Mouse (Mus musculus) layer of hippocampus, postnatal 10 days (tissue): ENCODE data around the gene Nfyc. TPM values are rescaled to one million over a fixed set of nuclear protein-coding genes. Genes with fewer than 3 reads are reported as not detected.
A peak's percentile ranks its signal among the peaks of the same experiment; 100 is the strongest.

Experiments used
- DNase-seq, 2 experiments: peaks; one replicate each; pipeline ENCODE4 v3.0.0; 2021; ENCODE audit warnings: low spot score in 2 of 2
- total RNA-seq, 2 experiments: library from RNA; stranded (reverse); gene quantifications; 2 replicates each; pipeline ENCODE4 v1.2.3; 2021

Gene Nfyc
- total RNA-seq, 2 experiments from 2014 or later, result 47.7 to 50.8 TPM

DNA sequence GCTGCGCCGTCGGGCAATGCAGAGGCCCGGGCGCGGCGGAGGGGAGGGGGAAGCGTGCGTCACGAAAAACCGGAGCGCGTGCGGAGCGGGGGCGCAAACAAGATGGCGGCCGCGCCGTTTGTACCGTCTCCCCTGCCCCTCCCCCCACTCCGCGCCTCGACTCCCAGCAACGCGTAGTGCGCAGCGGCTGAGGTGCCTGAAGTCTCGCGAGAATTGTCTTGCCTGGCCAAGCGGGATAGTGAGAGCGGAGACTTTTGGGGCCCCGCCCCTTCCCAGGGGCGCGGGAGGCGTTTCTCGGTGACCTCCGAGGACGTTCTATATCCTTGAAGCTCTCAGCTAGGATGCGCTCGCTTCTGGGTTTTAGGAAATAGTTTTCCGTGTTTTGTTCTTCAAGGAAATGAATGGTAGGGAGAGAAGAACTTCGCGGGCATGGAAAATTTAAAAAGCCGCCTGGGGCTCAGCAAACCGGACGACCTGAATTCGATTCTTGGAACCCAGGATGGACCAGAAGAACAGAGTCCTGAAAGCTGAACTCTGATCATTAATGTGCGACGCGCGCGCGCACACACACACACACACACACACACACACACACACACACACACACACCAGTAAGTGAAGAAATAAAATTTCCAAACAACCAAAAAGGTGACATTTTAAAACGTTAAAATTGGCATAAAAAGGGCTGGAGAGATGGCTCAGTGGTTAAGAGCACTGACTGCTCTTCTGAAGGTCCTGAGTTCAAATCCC is 5.6 kb downstream of the Nfyc start:
- peak; percentile 97 to 98 for DNase-seq

DNA sequence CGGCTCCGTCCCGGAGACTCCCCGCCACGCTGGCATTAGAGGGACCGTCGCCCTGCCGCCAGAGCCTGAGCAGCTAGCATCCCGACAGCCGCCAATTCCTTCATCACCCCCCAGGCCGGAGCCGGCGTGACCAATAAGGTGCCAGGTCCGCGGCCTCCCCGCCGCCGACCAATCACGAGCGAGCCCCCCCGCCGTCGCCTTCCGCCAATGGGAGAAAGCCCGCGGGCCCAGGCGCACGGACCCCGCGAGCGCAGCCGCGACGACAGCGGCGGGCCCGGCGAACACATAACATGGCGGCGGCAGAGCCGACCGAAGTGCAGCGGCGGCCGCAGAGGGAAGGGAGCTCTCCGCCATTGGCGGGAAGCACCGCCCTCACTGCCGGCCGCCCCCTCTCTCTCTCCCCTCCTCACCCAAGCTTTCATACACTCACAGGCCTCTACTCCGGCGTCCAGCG is 6.2 kb downstream of the Nfyc start:
- peak; percentile 95 to 96 for DNase-seq

DNA sequence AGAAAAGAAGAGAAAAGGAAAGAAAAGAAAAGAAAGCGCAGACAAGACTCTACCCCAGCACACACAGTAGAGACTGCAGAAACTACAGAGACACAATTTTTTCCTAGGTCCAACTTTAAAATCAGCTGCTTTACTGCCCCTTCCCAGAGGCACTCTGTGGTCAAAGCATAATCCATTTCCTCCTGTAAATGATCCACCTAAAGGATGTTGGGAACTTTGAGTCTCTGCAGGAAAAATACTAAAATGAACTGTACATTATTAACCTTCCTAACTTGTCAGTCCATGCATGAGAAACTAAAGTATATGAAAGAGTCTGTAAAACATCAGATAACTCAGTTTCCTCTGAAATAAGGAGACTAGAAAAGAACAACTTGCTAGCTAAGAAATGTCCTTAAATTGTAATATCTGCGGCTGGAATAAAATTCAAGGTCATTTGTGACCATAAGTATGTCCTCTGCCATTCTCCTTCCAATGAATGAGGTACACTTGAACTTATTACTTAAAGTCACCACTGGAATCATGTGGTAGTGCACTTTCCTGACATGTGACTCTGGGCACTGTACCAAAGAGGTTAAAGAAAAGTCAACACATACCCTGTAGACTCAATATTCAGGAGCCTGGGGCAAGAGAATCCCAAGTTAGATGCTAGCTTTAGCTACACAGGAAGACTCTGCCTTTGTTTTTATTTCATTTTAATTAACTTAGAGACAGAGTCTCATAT is 9.0 kb downstream of the Nfyc start:
- DNase-seq, result no peak

DNA sequence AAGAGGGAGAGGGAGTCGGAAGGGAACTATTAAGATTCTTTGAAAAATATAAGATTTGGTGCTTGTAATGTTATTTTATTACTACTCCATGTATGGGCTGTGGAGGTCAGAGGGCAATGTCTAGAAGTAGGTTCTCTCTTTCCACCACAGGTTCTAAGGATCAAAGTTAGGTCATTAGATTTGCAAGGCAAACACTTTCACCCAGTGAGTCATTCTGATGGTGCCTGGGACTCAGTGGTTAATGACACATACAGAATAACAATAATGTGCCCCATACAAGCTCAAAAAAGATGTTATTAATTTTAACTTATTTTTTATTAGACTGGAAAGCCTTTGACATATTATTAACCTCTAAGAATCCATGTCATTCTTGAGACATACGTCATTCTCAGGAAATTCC is 11.5 kb downstream of the Nfyc start:
- no peak for DNase-seq

DNA sequence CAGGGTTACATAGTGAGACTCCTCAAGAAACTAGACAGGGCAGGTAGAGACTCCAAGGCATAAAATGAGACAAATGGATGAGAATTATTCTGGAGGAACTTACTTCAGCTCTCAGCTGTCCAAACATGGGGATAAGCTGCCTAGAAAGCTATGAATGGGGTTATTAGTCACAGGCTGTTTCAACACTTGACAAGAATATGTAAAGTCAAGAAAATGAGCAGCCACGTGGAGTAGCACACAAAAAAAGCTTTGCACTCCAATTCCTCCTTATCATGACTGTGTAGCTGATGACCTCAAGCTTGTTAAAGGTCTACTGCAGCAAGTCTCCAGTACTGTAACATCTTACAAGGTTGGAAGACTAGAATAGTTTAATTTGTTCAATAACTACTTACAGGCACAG is 12.1 kb downstream of the Nfyc start:
- DNase-seq, result no peak

DNA sequence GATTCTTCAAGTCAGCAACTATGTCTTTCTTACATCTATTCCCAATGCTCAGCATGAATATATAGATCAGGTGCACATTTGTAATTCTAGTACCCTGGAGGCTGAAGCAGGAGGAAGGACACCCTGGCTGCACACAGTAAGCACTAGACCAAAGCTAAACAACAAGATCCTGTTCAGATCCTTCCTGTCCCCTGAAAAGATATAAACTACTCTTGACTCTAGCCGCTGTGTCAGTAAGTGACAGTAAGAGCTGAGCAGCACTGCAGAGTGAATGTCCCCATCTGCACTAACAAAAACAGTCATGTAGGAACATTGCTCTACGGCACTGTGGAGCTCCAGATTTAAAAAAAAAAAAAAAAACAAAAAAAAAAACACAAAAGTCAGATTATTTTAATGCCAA is 13.4 kb downstream of the Nfyc start:
- DNase-seq, result no peak

DNA sequence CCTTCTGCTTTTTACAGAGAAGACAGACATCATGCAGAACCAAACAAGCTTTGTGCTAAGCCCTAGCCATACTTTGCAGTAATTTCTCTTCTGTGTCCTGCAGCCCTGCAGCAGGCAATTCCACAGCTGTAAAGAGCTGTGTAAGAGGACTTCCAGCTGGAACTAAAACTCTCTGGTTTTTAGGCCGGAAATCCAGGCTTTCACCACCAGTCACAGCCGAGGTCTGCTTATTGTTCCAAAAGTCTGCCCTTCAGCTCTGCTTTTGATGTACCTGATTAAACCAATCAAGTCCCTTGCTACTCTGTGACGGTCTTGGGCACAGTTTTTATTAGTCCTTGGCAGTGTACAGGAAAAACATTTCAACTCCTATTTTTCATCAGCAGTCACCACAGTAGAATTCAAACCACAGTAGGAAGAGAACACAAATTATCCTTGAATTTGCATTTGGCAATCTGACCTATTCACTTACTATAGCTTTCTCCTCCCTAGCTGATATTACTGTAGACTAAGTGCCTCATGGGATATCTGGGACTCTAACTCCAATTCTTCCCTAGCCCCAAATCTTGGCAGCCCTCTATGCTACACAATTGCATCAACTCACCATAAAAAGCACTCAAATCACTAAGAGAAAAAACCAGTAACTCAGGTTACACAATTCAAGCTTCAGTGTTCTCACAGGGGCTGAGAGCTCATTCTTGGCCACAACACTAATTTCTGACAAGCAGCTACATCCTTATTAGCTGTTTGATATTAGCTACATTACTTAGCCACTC is 14.2 kb downstream of the Nfyc start:
- no peak for DNase-seq

DNA sequence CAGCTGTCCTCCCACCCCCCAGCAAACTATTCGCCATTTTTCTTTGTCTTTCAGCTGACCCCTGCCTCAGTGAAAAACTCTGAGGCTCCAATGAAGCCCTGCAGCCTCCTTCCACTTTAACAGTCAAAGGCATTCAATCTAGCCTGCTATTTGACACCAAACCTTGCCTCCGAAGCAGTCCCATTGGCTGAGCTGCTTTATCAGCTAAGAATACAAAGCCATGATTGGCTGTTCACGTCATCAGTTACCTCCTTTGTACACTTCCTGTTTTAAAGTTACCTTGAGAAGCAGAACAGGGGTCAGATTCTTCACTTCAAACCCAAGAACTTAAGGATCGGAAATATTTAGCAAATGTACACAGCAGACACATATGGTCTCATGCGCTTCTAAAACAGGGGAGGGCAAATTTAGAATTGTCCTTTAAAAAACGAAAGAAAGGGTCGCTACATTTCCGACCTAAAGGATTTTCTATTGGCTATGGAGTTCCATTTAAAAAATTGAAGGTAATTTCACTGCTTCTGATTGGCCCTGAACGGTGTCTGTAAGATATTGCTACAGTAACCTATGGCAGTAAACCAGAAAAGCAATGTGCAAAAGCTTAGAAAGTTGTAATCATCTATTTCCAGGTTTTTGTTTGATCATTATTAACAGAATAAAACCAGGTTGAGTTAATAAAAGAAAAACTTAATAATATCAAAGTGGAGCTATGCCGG is 15.6 kb downstream of the Nfyc start:
- peak; percentile 59 to 70 for DNase-seq

DNA sequence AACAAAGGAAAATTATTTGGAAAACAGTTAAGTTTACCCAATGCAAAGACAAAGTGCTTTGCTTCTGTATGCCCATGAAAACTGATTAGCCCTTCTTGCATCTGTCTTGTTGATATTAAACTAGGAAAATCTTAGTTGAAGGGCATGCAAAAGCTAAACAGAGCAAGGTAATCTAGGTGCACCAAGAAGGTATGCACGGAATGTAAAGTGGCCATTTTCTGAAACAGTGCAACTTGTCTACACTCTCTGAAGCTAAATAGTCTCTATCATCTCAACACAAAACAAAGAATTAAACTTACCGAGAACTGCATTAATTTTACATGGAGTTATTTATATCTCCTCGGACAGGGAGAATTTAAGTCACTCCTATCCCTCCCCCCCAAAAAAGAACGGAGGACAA is 16.2 kb downstream of the Nfyc start:
- no peak for DNase-seq

DNA sequence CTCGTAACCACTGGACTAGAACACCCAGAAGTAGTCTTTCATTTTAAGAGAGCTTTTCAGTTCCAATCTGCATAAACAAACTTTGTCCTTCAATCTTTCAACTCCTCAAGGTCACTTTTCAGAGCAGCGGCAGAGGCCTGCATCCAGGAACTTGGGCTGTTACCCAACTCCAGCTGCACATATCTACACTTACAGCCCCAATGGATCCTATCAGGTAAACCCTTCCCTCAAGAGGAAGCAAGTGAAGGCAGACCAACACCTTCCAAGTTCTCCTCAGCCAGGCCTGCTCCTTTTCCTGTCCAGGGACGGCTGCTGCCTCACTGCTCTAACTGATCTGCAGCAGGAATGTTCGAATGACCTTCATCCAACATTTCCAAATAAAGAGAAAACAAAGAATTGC is 17.2 kb downstream of the Nfyc start:
- DNase-seq, result peak in 1 of 2 experiments; percentile 9

DNA sequence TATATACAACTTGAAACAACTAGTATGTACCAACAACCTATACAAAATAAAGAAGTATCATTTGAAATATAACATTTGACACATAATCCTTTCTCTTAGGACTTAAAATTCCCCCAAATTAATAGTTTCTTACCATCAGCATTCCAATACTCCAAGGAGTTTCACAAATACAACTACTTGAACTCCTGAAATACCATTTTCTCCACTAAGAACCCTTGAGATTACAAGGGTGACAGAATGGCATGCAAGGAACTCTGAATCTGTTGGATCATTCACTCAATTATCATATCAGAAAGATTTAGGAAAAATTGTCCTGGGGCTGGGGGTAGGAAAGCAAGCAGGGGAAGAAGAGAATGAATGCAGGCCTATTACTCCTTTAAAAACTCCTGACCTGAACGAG is 17.6 kb downstream of the Nfyc start:
- DNase-seq, result no peak

DNA sequence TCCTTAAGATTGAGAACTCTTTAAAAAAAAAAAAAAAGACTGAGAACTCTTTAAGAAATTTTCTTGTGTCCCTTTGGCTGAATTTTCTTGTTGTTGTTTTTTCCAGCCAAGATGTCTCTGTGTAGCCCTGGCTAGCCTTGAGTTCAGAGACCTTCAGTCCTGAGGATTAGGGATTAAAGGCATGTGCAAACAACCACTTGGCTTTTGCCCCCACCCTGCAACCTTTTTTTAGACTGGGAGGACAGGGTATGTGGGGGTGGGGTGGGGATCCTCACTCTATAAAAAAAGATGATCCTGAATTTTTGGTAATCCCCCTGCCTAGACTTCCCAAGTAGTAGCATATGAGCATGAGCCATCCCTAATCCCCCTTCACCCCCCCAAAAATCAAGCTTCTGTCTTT is 25.6 kb downstream of the Nfyc start:
- no peak for DNase-seq

DNA sequence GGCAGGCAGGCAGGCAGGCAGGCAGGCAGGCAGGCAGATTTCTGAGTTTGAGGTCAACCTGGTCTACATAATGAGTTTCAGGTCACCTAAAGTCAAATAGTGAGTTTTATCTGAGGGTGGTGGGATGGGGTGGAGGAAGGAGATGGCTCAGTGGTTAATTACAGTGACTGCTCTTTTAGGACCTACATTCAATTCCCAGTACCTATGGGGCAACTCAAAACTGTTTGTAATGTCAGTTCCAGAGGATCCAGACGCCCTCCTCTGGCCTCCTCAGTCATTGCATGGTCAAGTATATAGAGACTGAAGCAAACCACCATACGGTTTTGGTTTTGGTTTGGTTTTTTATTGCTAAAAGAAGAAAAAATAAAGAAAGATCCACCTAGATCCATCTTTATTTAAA is 29.9 kb downstream of the Nfyc start:
- no peak for DNase-seq

DNA sequence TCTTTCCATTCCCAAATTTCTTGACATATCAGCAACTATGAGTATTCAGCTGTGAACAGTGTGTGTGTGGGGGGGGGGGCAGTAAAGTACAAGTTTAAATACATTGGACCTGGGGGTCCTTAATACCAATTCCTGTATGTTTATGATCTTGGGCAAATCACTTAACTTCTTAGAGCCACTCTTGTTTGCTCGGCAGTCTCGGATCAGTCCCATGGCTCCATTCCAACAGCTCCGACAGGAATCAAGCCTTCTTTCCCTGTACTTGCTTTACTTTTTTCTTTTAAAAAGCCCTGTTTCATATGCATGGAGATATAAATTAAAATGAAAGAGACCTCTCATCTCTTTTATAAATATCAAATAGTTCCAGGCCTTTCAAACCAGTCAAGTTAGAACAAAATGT is 30.7 kb downstream of the Nfyc start:
- DNase-seq, result no peak

DNA sequence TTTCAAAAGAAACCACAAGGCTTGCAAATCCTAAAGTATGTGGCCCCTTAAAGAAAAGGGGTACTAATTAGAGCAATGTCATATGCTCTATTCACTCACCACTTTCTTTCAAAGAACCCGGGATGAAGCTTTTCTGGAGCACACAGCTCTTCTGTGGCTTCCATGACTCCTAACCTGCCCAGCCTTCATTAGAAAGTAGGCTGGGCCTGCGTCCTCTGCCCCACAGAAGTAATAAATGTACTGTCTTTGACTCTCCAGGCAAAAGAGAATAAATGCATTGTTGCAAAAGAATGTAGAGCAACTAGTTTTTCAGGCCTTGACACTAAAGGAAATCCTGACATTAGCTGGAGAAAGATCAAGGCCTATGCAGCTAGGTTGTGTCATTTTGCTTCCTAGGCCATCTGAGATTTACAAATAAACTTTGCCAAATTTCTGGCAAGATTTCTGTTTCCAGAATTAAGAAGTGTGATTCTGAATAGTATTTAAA is 31.6 kb downstream of the Nfyc start:
- no peak for DNase-seq

DNA sequence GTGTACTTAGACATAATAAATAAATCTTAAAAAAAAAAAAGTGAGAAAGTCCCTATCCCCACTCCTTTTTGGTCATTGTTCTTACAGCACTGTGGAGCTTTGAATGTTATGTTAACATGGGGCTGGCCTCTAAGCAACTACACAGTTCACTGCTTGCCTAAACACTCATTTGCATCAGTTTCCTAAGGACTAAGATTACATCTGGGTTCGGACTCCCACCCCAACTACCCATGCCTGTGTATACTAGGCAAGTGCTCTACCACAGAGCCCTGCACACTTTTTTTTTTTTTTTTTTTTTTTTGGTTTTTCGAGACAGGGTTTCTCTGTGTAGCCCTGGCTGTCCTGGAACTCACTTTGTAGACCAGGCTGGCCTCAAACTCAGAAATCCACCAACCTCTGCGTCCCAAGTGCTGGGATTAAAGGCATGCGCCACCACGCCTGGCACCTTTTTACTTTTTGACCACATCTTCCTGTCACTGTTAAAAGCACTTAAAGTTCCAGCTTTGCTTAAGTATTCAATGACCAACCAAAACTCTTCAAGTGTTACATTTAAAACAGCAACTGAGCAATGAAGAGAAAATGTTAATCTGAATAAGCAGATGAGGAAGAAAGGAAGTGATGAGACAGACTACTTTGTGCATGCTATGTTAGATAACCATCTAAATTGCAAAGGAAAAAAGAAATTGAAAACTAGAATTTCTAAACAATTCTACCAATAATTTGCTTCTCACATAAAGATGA is 33.2 kb downstream of the Nfyc start:
- no peak for DNase-seq

DNA sequence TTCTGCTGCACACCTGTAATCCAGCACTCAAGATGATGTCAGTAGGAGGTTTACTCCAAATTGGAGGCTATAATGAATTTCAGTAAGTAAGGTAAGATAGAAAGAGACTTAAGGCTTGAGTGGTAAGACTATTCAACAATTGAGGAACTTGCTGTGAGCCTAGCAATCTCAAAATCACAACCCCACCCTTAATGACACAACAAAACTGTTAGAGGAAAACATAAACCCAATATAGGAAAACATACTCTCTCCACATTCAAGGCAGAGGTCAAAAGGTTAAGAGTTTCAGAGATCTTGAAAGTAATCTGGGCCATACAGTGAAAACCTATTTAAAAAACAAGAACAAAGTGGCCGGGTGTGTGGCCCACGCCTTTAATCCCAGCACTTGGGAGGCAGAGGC is 34.7 kb downstream of the Nfyc start:
- DNase-seq, result no peak

DNA sequence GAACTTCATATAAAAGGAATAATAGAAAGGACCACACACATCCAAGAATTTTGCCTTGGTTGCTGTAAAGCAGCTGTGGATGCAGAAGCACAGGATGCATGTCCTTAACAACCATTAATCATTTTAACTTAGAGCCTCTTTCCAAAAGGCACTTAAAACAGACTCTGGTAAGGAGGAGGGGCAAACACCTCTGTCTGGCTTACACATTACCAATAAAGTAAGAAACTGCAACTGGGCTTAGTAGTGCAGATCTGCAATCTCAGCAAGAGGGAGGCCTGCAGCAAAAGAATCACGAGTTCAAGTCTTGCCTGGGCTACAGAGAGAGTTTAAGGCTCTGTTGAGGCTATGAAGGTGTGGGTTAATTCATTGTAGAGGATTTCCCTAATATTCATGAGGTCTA is 35.7 kb downstream of the Nfyc start:
- no peak for DNase-seq

DNA sequence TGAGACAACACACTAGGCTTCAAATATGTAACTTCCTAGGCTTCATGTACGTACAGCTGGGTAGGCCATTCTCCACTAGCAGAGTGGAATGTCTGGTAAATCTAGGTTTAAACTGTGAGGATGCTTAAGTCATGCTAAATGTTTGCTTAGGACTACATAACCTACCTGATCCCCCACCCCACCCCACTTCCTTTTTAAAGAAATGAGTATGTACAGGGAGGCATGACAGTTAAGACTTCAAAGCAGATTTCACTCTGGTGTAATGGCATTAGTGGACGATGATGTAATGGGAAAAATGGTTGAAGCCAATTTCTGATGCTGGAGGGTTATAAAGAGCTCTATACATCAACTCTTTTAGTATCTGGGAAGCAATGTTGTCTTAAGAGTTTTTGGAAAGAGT is 38.5 kb downstream of the Nfyc start:
- DNase-seq, result no peak

DNA sequence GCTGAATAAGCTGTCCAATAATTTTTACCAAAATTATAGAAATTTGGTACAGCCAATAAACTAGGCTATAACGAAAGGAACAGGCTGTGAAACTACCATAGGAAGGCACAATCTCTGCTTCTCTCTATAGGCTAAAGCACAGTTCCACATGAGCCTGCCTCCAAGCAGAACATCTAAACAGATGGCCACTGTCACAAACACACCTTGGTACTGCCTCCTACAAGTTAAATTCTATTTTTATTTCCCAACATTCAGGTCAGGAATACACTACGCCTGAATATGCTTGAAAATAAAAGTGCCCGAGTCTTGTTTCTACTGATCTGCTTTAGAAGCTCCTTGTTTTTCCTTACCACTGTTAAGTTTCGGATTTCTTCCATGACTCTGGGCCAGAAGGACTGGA is 41.3 kb downstream of the Nfyc start:
- DNase-seq, result no peak

DNA sequence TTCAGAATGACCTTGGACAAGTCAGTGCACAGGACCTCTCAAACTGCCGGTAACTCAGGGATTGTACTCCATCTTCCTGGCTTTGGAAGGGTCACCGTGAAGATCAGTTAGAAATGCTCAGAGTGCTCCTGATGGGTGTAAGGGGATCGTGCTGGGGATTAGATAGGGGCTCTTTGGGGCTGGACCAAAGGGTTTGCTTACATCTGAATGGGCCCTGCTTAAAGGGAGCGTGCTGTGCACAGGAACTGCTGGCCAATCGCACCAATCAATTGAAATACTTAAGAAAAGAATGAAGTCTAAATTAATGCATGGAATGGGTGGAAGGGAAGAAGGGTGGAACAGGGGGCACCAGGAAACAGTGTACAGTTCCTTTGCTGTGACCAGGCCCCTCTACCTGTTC is 75.6 kb downstream of the Nfyc start:
- DNase-seq, result no peak
